Mouse (Mus musculus) lung, postnatal 14 days (tissue): ENCODE data around the gene Kcnj3.
A peak's percentile ranks its signal among the peaks of the same experiment; 100 is the strongest.
"Not testable (repeated sequence)": the region's sequence is repeated elsewhere in the genome, so short reads cannot be mapped to it uniquely, and the experiment has no call there.

Experiments
- DNase-seq: peaks from one replicate; pipeline ENCODE4 v3.0.0; 2021

Kcnj3 gene

GRCm38 (mm10) chr2:55435721-55436260, at the start of gene Kcnj3:
Gene Kcnj3, plus strand, starts transcription at chr2:55435970.
- DNase-seq, result no peak

GRCm38 (mm10) chr2:55390330-55390989, 45.3 kb upstream of the Kcnj3 start:
- no peak for DNase-seq

- no peak for DNase-seq
Observed at GRCm38 (mm10) chr2:55405307-55405706, 30.5 kb upstream of the Kcnj3 start.

- DNase-seq, result no peak
Observed at GRCm38 (mm10) chr2:55427633-55428032, 8.1 kb upstream of the Kcnj3 start.

GRCm38 (mm10) chr2:55432104-55432503, 3.7 kb upstream of the Kcnj3 start:
- DNase-seq, result peak; percentile 14

- no peak for DNase-seq
Observed at GRCm38 (mm10) chr2:55436261-55437006, 664 bp downstream of the Kcnj3 start.

GRCm38 (mm10) chr2:55437007-55437949, 1.5 kb downstream of the Kcnj3 start:
- no peak for DNase-seq

- DNase-seq, result no peak
Observed at GRCm38 (mm10) chr2:55437977-55438376, 2.2 kb downstream of the Kcnj3 start.

GRCm38 (mm10) chr2:55439211-55439610, 3.4 kb downstream of the Kcnj3 start:
- no peak for DNase-seq

GRCm38 (mm10) chr2:55442006-55442405, 6.2 kb downstream of the Kcnj3 start:
- DNase-seq, result no peak

- DNase-seq, result no peak
Observed at GRCm38 (mm10) chr2:55447298-55447697, 11.5 kb downstream of the Kcnj3 start.

- no peak for DNase-seq
Observed at GRCm38 (mm10) chr2:55450774-55451173, 15.0 kb downstream of the Kcnj3 start.

- no peak for DNase-seq
Observed at GRCm38 (mm10) chr2:55459195-55459594, 23.4 kb downstream of the Kcnj3 start.

GRCm38 (mm10) chr2:55469141-55469540, 33.4 kb downstream of the Kcnj3 start:
- DNase-seq, result no peak

- DNase-seq, result peak; percentile 43
Observed at GRCm38 (mm10) chr2:55470006-55470405, 34.2 kb downstream of the Kcnj3 start.

GRCm38 (mm10) chr2:55479511-55479910, 43.7 kb downstream of the Kcnj3 start:
- DNase-seq, result no peak

- DNase-seq, result no peak
Observed at GRCm38 (mm10) chr2:55479933-55480601, 44.3 kb downstream of the Kcnj3 start.

- DNase-seq, result no peak
Observed at GRCm38 (mm10) chr2:55480602-55480965, 44.8 kb downstream of the Kcnj3 start.

GRCm38 (mm10) chr2:55485500-55486129, 49.8 kb downstream of the Kcnj3 start:
- DNase-seq, result not testable (repeated sequence)

- no peak for DNase-seq
Observed at GRCm38 (mm10) chr2:55503390-55504176, 67.8 kb downstream of the Kcnj3 start.

GRCm38 (mm10) chr2:55505712-55506111, 69.9 kb downstream of the Kcnj3 start:
- DNase-seq, result no peak
